22 mouse cellular contexts compared by ENCODE assay signal in genomic region chr4:63521813-63522419, GRCm38 (mm10). TPM values are rescaled to one million over a fixed set of nuclear protein-coding genes. Genes with fewer than 3 reads are reported as not detected.
DNase-seq lines count a peak whose midpoint lies in the region; TF ChIP-seq lines count a peak whose summit lies in the region.
"Had no signal": no experiment of that assay in that cellular context is flagged by ENCODE, and none has a peak within 500 bp of the region (broad histone marks: within the 10 kb centered on the region; RNA-seq: fewer than 3 reads in every experiment).

No protein-coding gene starts in this region.

- no peaks in the 10 kb centered on the region for H3K36me3 ChIP-seq in C2C12 (ENCODE audit: control insufficient read depth, insufficient read depth)
- H3K36me3 ChIP-seq: embryonic facial prominence, embryonic 10.5 days; embryonic facial prominence, embryonic 12.5 days; forebrain, embryonic 15.5 days; G1E had no signal

- H3ac ChIP-seq in C2C12 (ENCODE audit: control insufficient read depth, insufficient read length, low read depth): no peak overlapping the region

- no peak for TF ChIP-seq CTCF in C2C12 (IDR thresholded peaks at IDR 0.05; ENCODE audit: control insufficient read depth, insufficient read depth, insufficient read length)
- TF ChIP-seq CTCF in layer of hippocampus, adult 2 months (conservative IDR thresholded peaks at IDR 0.05): no peak

- H3K27me3 ChIP-seq in C2C12 (ENCODE audit: control insufficient read depth, insufficient read depth, insufficient read length): no peaks in the 10 kb centered on the region
- H3K27me3 ChIP-seq: embryonic facial prominence, embryonic 12.5 days; forebrain, embryonic 13.5 days; forebrain, embryonic 15.5 days had no signal

- no peaks in the 10 kb centered on the region for H3K79me3 ChIP-seq in C2C12 (ENCODE audit: low read depth)

- no peaks in the 10 kb centered on the region for H3K79me2 ChIP-seq in C2C12 (ENCODE audit: control insufficient read depth, insufficient read depth)

- DNase-seq in 3134 (ENCODE audit: extremely low read depth, insufficient read length, low spot score): peak; percentile 75
- peak; percentile 22 for DNase-seq in NIH3T3 (ENCODE audit: low read depth)
- DNase-seq in cerebellum, postnatal 4 days (ENCODE audit: low spot score in 2 of 2): no peak
- no peak for DNase-seq in heart, adult 18-20 months
- DNase-seq in layer of hippocampus, adult 2 months (ENCODE audit: low spot score in 2 of 2): no peak
- DNase-seq: adrenal gland, adult 2 months; adrenal gland, postnatal 10 days; adrenal gland, postnatal 25 days; B cell, adult 2 months; cerebellum, adult 11 months; cerebellum, adult 18-20 months; cerebellum, adult 8-10 months; cerebellum, adult 9-11 months; cerebellum, postnatal 14 days; cerebellum, postnatal 36 days; forebrain, postnatal 0 days had no signal

- H3K27ac ChIP-seq in layer of hippocampus, adult 2 months: no peak overlapping the region
- H3K27ac ChIP-seq: embryonic facial prominence, embryonic 10.5 days; embryonic facial prominence, embryonic 12.5 days; forebrain, embryonic 13.5 days; forebrain, embryonic 15.5 days had no signal

- H3K4me3 ChIP-seq in C2C12 (ENCODE audit: insufficient read depth, poor library complexity, severe bottlenecking): no peak overlapping the region
- H3K4me3 ChIP-seq in layer of hippocampus, adult 2 months: no peak overlapping the region
- H3K4me3 ChIP-seq: embryonic facial prominence, embryonic 10.5 days; embryonic facial prominence, embryonic 12.5 days; forebrain, embryonic 13.5 days; forebrain, embryonic 15.5 days had no signal

TF ChIP-seq in C2C12, 6 proteins besides CTCF, POLR2A, EP300 and RAD21:
- TF ChIP-seq CEBPB (IDR thresholded peaks at IDR 0.05; ENCODE audit: low read depth) (peak; percentile 74), MYOD1 (IDR thresholded peaks at IDR 0.05; ENCODE audit: control insufficient read depth, insufficient read length, low read depth) (peak; percentile 89), USF1 (IDR thresholded peaks at IDR 0.05; ENCODE audit: low read depth) (peak; percentile 72), FOSL1 (IDR thresholded peaks at IDR 0.05; ENCODE audit: insufficient read depth, low read length, poor library complexity, severe bottlenecking) (peak; percentile 16), MYOG (IDR thresholded peaks at IDR 0.05; ENCODE audit: control insufficient read depth, extremely low read depth, insufficient read length) (no peak), MAX (IDR thresholded peaks at IDR 0.05) (no peak)

RNA-seq across cellular contexts. Expression of gene Atp6v1g1, which starts 22.7 kb away (rescaled TPM):
- polyA plus RNA-seq in C2C12 (2012; fragmentation: generic; extraction: Trizol): 335 TPM
- total RNA-seq in heart, adult 18-20 months (2021): 100 to 1,000 TPM; 143 to 157 TPM
- total RNA-seq in layer of hippocampus, adult 2 months (2021): 100 to 1,000 TPM; 119 to 128 TPM

RNA-seq across cellular contexts. Expression of gene Whrn, which starts 26.1 kb away (rescaled TPM):
- 28.9 TPM for polyA plus RNA-seq in C2C12 (2012; fragmentation: generic; extraction: Trizol)
- total RNA-seq in heart, adult 18-20 months (2021): 10 to 100 TPM; 15.2 to 23.6 TPM
- 10 to 100 TPM; 17.9 to 20.7 TPM for total RNA-seq in layer of hippocampus, adult 2 months (2021)
- polyA plus RNA-seq: G1E had no signal

RNA-seq across cellular contexts. Expression of gene Tmem268, which starts 36.7 kb away (rescaled TPM):
- polyA plus RNA-seq in C2C12 (2012; fragmentation: generic; extraction: Trizol): 19.5 TPM
- 10 to 100 TPM; 13.8 to 14.5 TPM for total RNA-seq in heart, adult 18-20 months (2021)
- 1 to 10 TPM; 5.8 to 8.3 TPM for total RNA-seq in layer of hippocampus, adult 2 months (2021)

Comparison
In these comparisons a context has a peak if more than half of its experiments do, and no peak if none do; other contexts are left out.
1. DNase-seq: peak in 3134 (single experiment) and NIH3T3 (single experiment); none in cerebellum, postnatal 4 days (0 of 2), heart, adult 18-20 months (0 of 2) and layer of hippocampus, adult 2 months (0 of 2).